Mouse (Mus musculus) ovary, adult 18-20 months (tissue): ENCODE results near the gene Lgals9.
"Not testable (repeated sequence)": the region's sequence is repeated elsewhere in the genome, so short reads cannot be mapped to it uniquely, and the experiment has no call there.

Experiments used
- DNase-seq: peaks from one replicate; pipeline ENCODE4 v3.0.0; 2022; ENCODE audit warnings: low spot score, mixed read lengths

Gene Lgals9

DNA sequence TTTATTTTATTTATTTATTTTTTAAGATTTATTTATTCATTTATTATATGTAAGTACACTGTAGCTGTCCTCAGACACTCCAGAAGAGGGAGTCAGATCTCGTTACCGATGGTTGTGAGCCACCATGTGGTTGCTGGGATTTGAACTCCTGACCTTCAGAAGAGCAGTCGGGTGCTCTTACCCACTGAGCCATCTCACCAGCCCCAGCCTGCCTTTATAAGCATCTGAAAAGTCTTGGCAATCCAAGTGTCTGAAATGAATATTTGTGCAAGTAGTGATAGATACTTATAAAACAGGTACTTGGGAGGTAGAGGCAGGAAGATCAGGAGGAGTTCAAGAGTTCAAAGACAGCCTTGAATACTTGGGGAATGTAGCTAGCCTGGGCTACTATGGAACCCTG lies 22.6 kb upstream of the Lgals9 start:
- DNase-seq, result not testable (repeated sequence)

DNA sequence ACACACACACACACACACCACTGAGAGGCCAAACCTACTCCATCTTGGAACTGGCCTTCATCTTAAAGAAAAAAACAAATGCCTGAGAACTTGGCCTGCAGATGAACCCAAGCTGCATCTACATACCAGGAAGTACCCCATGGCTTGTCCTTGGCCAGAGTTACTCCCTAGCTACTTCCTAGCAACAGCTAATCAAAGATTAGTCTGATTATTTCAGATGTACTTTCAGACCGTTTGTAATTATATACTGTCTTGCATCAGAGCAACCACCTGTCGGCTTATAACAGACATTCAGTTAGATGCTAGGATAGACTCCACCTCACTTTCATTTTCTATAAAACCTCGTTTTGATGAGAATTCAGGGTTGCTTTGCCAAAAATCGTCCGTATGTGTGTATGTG lies 21.7 kb upstream of the Lgals9 start:
- no peak for DNase-seq

DNA sequence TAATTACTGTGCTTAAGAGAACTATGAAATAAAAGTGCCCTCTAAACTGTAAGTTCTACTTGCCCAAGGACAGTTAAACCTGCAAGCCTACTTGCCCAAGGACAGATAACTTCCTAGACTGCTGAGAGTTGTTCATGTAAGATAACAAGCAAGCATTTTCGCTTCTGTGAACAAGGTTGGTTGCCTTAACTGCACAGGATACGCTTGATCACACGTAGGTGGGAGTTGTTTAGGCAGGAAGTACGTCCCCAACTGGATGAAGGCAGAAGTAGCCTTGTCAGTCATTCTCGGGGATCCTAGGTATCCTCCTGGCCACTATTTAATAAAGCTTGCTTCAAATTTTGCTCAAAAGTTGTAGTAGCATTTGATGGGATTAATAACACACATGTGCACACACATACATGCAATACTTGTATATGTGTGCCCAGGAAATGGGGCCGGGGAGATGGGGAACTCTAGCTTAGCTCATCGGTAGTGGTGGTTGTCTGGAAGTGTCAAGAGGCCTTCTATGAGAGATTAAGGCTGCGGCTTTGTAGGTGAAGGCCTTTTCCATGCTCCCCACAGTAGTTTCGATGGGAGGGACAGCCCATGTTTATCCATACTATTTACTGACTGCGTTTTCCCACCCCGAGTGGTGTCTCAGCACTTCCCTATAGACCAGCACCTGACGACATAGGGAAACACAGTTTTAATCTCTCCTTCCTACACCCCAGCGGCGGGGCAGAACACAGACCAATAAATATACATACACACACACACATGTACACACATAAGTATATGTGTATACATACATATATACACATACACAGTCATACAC lies 21.0 kb upstream of the Lgals9 start:
- DNase-seq, result no peak

DNA sequence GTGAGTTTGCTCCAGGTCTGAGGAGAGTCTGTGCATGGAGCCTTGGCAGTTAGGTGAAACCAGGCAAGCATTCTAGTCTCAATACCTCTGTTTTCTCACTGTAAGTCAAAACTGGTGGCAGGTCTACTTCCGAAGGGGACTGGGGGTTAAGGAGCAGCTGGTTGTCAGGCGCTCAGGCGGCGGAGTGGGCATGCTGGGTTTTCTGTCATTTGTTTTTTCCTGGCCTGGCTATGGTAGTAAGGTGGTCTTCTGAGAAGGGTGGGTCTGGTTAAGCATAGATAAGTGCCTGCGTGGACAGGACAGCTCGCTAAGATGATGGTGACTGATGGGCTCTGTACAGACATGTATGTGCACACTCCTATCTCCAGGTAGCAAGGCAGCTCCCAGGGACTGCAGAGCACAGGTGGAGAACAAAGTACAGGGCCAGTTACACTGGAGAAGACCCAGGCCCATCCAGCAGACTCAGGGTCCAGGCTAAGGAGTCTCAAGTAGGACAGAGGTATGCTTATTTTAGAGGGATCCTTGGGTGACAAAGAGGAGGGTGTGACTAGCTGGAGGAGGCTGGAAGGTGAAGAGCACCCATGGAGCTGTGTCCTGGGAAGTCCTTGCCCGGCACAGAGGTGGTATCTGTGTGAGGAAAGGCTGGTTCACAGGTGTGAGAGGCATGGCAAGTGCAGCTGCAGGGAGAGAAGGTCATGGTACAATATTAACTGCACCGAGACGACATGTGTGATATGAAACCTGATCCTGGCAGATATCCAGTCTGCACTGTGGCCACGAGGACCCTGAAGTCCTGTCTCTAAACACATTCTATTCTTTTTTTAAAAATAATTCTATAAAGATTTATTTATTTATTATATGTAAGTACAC lies 19.3 kb upstream of the Lgals9 start:
- no peak for DNase-seq

DNA sequence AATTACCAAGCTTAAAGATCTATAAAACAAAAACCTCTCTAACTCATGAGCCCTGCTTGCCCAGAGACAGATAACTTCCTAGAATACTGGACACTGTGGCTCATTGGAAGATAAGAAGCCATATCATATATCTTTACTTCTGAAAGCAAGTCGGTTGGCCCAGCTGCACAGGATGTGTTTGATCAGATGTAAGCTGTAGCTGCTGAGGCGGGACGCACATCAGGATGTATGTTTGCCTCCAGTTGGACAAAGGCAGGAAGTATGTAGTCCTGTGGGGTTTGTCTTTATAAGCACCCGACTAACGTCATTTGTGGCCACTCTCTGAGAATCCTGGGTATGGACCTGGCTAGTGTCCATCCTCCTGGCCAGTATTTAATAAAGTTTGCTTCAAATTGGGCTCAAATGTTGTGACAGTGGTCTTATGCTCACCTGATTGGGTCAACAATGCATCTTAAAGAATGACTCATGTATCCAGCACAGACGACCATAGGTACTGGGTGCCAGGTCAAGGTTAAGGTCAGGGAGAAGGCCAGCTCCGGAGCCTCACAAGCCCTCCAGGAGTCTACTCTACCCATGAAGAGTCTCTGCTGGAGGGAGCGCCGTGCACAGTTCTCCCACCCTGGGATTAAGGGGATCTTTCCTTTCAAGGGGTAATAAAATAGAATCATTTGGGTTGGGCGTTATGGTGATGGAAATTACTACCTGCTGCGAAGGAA lies 18.5 kb upstream of the Lgals9 start:
- DNase-seq, result no peak

DNA sequence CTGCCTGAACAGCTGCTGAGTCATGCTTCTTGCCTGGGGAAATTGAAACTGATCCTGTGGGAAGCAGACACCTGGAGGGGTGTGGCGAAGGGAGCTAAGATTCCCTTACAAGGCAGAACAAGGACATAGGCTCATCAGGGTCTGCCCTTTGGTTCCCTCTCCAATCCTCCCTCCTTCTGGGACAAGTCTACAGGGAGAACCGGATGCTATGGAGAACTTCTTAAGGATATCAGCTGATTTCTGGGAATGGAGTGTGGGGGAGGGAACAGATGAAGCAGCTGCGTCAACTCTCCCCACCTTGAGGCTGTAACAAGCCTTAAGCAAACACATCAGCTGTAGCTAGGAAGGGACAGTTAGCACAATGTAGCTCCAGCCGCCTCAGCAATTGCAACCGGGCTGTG lies 17.8 kb upstream of the Lgals9 start:
- DNase-seq, result no peak

DNA sequence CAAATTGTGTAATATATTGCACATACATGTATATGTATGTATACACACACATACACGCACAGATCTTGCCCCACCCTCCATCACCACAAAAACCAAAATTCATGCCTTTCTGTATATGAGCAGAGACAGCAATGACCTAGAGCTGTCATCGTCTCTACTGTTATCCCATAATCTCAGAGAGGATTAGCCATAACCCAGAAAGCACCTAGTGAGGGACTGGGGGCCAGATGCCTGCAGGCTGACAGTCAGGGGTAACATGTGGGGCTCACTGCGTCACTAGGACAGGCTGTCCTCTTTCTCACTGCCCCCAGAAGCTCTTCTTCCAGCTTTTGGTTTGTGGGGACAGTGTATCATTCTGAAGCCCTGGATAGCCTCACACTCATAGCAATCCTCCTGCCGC lies 17.1 kb upstream of the Lgals9 start:
- no peak for DNase-seq

DNA sequence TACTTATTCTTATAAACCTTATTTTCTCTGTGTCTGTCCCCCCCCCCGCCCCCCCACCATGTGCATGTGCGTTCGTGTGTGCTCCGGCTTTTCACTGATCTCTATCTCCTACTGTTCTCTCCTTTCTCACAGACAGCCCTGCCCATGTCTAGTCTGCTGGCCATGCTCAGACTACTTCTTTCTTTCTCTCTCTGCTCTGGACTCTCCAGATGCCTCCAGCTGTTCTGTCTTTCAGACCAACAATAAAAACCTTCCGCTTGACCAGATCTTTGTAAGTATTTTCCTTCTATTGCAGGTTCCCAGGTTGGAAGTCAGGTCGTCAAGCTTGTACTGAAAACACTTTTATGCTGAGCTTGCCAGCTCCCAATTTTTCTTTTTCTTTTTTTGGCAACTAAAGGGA lies 14.4 kb upstream of the Lgals9 start:
- no peak for DNase-seq

DNA sequence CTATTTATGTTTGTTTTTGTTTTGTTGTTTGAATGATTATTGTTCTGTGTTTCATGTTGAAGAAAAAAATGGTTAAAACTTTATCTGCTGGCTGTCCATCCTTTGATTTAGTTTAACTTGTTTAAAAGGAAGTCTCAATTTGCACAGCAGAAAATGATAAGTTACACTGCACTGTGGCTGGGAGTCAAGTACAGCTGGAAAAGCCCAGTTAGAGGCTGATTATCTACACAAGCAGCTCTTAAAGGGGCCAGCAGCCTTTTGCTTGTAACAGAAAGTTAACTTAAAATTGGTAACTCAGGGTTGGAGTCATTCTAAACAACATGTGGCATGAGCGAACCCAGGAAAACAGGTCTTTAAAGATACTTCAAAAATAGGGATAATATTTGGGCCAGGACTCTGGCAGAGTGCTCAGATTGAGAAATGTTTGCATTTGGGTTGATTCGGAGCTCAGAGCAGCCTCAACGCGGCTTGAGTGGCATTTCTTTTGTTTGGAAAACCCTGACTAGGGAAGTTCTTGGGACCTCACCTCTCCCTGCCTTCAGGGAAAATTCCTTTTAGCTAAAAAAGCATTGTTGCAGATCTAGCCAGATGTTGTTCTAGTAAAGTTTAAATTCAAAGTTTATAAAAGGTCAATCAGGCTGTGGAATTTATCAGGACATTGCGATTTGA lies 6.3 kb upstream of the Lgals9 start:
- not testable (repeated sequence) for DNase-seq

DNA sequence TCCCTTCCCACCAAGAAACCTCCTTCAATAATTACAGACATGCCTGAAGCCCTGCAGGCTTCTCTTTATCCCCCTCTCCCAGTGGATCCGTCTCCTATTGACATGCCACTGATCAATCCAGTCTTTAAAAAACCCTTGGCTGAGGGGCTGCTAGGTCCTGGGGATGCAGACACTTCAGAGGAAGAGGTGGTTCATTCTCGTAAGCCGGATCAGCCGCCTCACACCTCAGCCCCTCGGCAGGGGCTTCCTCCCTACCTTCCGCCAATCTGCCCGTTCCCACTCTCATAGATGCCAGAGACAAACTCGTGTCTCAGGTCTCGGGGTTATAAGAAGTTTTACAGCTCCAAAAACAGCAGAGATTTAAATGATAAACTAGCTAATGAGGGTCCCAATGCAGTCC lies 5.3 kb upstream of the Lgals9 start:
- DNase-seq, result no peak

DNA sequence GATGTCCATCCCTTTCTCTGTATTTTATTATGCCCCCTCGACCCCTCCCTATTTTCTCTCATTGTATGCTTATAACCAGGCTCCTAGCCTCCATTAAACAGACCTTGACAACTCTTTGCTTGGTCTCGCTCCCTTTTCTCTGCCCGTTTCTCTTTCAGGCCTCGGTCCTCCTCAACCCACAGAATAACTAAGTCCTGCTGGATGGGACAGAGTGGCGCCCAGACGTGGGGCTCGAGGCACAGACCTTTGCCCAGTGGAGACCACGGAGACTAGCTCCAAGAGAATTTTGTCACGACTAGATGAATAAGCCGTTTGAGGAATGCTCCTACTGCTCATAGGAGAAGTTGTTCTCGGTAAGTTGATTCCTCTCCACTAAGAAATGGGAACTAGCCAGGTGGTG lies 4.5 kb upstream of the Lgals9 start:
- DNase-seq, result not testable (repeated sequence)

DNA sequence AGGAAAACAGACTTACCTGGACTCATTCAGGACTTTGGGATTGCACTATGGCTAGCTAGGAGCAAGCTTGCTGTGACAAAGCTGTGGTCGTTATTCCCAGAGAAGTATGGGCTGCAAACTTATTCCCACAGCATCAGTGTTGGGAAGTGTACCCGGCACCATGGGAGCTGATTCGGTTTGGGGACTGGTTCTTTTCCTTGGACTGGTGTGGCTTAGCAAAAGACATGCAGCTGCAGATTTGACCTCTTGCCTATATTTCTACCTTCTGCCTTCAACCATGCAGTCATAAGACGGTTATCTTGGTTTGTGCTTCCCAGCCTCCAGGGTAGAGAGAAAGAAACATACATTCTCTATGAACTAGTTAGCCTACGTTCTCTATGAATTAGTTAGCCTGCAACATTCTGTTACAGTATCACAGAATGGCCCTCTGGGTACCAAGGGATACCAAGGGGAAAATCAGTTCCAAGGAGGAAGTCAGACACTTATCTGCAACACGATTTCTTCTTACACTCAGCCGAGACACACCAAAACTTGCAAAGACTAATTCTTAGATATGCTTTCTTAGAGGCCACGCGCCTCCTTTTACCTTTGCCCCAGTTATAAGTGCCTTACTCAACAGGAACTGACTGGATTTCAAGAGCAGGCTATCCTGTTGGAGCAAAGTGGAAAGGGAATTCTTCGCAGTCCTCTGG lies 1.7 kb upstream of the Lgals9 start:
- no peak for DNase-seq

DNA sequence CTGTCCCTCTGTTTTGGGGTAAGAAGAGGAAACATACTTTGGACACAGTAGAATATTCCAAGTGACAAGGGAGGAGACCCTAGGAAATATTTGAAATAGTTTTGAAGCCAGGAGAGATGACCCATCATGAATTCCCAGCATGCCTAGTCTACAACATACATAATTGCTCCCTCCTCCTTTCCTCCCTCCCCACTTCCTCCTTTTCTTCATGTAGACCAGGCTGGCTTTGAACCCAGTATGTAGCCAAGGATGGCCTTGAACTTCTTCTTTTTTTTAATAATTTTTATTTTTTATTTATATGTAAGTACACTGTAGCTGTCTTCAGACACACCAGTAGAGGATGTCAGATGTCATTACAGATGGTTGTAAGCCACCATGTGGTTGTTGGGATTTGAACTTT lies 759 bp upstream of the Lgals9 start:
- no peak for DNase-seq

DNA sequence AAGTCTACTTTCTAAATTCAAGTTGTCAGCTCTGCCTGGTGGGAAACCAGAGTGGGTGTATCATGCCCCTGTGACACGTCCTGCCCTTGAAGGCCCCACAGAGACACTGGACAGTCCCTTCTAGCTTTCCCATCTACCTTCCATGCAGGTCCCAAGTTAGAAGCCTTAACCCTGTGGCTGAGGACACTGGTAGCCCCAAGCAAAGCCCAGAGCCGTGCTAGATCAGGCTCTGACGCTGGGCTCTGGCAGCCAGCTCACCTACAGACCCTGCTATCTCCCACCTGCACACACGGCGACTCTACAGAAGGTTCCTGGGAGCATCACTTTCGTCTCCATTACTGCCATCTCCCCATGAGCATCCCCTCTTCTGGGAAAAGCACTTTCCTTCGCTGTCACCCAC lies 1.2 kb downstream of the Lgals9 start:
- no peak for DNase-seq

DNA sequence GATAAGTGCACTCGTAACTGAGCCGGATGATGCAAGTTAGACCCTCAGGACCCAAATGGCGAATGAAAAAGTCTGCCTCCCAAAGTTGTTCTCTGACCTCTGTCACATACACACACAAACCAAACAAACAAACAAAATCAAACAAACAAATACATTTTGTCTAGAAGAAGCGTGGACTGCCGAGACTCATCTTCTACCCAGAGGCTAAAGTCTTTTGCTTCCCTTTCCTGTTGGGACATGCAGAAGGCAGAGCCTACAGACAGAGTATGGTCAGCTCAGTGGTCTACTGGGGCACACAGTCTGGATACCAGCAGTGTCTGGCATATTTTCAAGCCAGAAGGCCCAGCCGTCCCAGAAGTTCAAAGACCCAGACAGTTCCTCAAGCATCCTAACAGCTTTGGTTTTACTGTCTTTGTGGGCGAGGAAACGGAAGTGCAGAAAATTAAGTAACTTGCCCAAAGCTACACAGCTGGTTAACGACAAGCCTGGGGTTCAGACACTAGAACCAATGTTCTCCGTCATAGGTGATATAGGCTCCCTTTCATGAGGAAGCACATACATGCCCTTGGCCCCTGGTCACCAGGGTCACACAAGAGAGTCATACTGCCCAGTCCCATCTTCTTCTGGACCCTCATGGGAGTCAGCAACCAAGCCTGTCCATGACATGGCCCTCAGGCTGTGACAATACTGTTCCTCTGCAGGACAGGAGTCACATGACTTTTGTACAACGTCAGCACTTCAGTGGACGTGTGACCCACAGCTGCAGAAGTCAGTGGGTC lies 2.0 kb downstream of the Lgals9 start:
- no peak for DNase-seq

DNA sequence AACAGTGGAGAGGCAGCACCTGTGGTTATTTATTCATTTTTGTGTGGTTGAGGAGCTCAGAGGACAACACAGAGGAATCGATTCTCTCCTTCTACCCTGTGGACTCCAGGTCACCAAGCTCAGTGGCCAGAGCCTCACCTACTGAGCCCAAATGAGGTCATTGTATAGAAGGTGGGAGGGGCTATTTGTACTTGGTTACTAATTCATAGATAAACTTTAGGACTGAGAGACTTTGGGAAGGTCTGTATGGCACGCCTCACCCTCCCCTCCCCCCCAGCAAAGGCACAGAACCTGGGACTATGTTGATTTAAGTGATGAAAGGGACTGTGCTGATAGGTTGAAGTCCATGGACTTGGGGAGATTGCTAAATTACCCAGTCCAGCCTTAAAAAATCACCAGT lies 2.7 kb downstream of the Lgals9 start:
- no peak for DNase-seq

DNA sequence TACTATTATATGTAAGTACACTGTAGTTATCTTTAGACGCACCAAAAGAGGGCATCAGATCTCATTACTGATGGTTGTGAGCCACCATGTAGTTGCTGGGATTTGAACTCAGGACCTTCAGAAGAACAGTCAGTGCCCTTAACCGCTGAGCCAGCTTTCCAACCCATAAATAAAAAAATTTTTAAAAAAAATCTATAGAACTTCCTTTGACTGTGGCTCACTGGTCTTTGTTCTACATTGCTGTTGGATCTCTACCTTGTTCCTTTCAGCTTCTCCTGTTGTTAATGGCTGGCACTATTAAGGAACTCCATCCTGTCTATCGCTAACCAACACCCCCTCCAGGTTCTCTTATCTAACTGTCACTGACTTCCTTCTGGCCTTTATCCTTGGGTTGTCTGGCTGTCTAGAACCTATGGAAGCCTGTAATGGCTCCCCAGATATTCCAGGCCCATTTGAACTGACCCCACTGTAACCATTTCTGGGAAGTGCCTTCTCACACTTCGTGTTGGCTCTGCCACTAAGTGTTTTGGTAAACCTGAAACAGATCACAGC lies 4.6 kb downstream of the Lgals9 start:
- no peak for DNase-seq

DNA sequence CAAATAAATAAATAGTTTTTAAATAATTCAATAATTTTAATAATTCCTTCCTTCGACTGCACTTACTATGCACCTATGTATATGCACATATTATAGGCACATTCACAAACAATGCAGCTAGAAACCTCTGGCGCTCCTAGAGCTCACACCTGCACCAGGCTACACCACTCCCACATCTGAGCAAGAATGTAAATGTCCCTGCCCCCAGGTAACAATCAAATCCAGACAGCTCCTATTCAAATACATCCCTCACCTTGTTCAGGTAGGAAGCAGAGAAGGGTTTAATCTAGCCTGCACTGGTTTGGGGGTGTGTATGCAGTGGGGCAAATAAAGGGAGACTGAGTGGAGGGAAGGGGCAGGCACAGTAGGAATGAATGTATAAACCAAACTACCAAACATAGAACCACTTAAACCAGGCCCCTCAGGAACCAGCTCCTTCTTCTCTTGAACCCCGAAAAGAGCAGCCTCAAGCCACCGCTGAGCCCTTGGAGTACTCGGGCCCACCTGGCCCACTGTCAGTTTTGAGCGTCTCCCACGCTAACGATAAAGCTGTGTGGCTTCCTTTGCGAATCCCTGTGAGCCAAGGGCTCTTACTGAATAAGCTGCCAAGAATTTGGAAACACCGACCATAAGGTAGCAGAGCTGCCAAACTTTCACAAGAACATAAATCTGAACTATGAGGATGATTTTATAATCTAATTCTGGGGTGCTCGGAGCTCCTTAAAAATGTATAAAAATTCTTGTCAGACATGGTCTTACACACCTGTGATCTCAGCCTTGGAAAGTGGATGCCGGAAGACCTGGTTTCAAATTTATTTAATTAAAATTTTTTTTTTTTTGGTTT lies 6.3 kb downstream of the Lgals9 start:
- no peak for DNase-seq

DNA sequence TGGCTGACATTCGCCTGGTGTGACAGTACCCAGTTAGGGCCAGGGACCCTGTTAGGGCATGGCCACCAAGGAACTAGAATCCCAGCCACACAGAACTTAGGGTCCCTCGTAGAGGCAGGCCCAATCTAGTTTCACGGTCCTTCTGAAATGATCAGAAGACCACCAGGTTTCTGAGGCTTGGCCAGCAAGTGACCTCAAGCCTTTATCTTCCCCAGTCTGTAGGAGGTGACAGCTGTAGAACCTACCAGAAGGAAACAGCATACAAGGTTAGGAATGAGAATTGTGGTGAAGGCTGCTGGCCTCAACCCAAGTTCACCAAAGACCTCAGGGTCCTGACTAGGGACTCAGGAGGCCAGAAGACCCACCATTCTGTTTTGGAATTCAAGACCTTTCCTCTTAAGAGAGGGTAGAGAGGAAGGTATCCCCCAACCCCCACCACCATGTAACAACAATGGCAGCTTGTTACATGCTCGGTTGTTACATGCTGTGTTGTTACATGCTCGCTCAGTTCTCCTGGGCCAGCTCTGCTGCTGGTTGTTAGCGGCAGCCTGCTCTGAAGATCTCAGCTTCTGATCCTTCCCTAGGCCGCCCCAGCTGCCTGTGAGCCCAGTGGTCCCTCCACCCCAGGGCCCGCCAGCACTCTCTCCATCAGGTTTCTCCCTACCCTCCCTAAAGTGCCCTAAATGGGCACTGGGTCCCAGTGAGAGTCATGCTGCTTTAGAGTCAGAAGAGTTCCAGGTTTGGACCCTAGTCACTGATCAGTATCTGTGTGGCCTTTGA lies 7.8 kb downstream of the Lgals9 start:
- DNase-seq, result no peak
